Mouse (Mus musculus) left cerebral cortex, postnatal 25 days (tissue): ENCODE results near the gene Itga4. TPM values are rescaled to one million over a fixed set of nuclear protein-coding genes. Genes with fewer than 3 reads are reported as not detected.

ENCODE experiments used
- DNase-seq, 2 experiments: peaks; one replicate each; pipeline ENCODE4 v3.0.0; 2022; ENCODE audit warnings: low spot score in 2 of 2, mixed read lengths in 1 of 2
- intact Hi-C: fragments of 180-260 bp; cut with DNase I; formaldehyde crosslinking; loops from one replicate; pipeline ENCODE4 v1.15.1; 2025
- total RNA-seq, 2 experiments: library from RNA; stranded (reverse); gene quantifications; 2 replicates each; pipeline ENCODE4 v1.2.3; 2021

Gene Itga4
- total RNA-seq, 2 experiments from 2014 or later, result 12.1 to 12.2 TPM

GRCm38 (mm10) chr2:79378346-79379086 lies 123.3 kb downstream of the Itga4 start:
- no peak for DNase-seq
- intact Hi-C loops, result loop anchor here (10.0 kb wide), 1 partner anchor 406 kb away; no protein-coding TSS in a partner anchor

GRCm38 (mm10) chr2:79379087-79380041 lies 124.1 kb downstream of the Itga4 start:
- DNase-seq, result no peak
- intact Hi-C loops, result loop anchor here (10.0 kb wide), 1 partner anchor 405 kb away; no protein-coding TSS in a partner anchor

Other genes starting within 250 kb of the Itga4 start
- 10 to 100 TPM; 18.2 to 20.3 TPM for gene Neurod1, start 201.3 kb downstream of the Itga4 start, total RNA-seq
- 1 to 10 TPM; 3.6 to 3.9 TPM for gene Cerkl, start 201.4 kb downstream of the Itga4 start, total RNA-seq